Mouse (Mus musculus) lung, postnatal 0 days (tissue): ENCODE measurements at regions not wholly inside any gene's neighbourhood (a gene's known extent, or its start where the extent isn't known, plus 50 kb on each side); places are given as distances from the start of the nearest gene placed in this dataset.

Experiments
- ATAC-seq: fragments of 200-750 bp; cut with Nextera tagmentation; 2 replicates; pipeline ENCODE4 v1.8.0; 2017; ENCODE audit warnings: moderate library complexity
- DNase-seq: peaks from one replicate; pipeline ENCODE4 v3.0.0-alpha.2; 2016; ENCODE audit warnings: low spot score
- H3K27ac ChIP-seq: fragments of 300-500 bp; sonication (generic); 2 replicates; pipeline ENCODE4 v1.5.1; 2014; ENCODE audit warnings: antibody characterized with exemption, mild to moderate bottlenecking, low read length, mixed read lengths
- H3K27me3 ChIP-seq: fragments of 300-500 bp; sonication (generic); replicated peaks from 2 replicates; pipeline ENCODE4 v1.6.1; 2014; ENCODE audit warnings: low read length, mixed read lengths; ENCODE audit not compliant: insufficient read depth
- H3K36me3 ChIP-seq: fragments of 300-500 bp; sonication (generic); 2 replicates; pipeline ENCODE4 v1.6.1; 2014; ENCODE audit warnings: low read length, mixed read lengths; ENCODE audit not compliant: insufficient read depth
- H3K4me1 ChIP-seq: fragments of 300-500 bp; sonication (generic); 2 replicates; pipeline ENCODE4 v1.6.1; 2014; ENCODE audit warnings: antibody characterized with exemption, low read depth, low read length, mixed read lengths; ENCODE audit not compliant: insufficient read depth
- H3K4me2 ChIP-seq: fragments of 300-500 bp; sonication (generic); replicated peaks from 2 replicates; pipeline ENCODE4 v1.6.1; 2014; ENCODE audit warnings: low read depth, mild to moderate bottlenecking, low read length, moderate library complexity, mixed read lengths
- H3K4me3 ChIP-seq: fragments of 300-500 bp; sonication (generic); 2 replicates; pipeline ENCODE4 v1.5.1; 2014; ENCODE audit warnings: low read depth, low read length
- H3K9ac ChIP-seq: fragments of 300-500 bp; sonication (generic); replicated peaks from 2 replicates; pipeline ENCODE4 v1.6.1; 2014; ENCODE audit warnings: low read depth, mild to moderate bottlenecking
- H3K9me3 ChIP-seq: fragments of 300-500 bp; sonication (generic); 2 replicates; pipeline ENCODE4 v1.6.1; 2016; ENCODE audit warnings: low read length, mixed read lengths
- CTCF ChIP-seq: IDR thresholded peaks from 2 replicates; pipeline ENCODE4 v1.5.1; 2016; ENCODE audit warnings: antibody characterized with exemption, mild to moderate bottlenecking
- EP300 ChIP-seq: IDR thresholded peaks from 2 replicates; pipeline ENCODE4 v1.6.1; 2016; ENCODE audit warnings: antibody characterized with exemption, mild to moderate bottlenecking, control low read depth
- WGBS: fragments of 180-500 bp; shearing (Covaris S2); extraction: QIAGEN DNeasy Blood & Tissue Kit; methylation state at CpG from one replicate; pipeline ENCODE4 v1.1.7; 2014; 5-methylcytosine and 5-hydroxymethylcytosine counted together

- no peak overlapping the region for H3K4me2 ChIP-seq
- H3K4me3 ChIP-seq = no peak overlapping the region
- no peak overlapping the region for H3K9ac ChIP-seq
- ATAC-seq = no peak
- H3K27ac ChIP-seq = no peak overlapping the region
- H3K27me3 ChIP-seq = no peaks in the 10 kb centered on the region
- H3K9me3 ChIP-seq = no peaks in the 10 kb centered on the region
- TF ChIP-seq EP300 = no peak
- no peak for TF ChIP-seq CTCF
- H3K4me1 ChIP-seq = no peaks in the 10 kb centered on the region
- H3K36me3 ChIP-seq = no peaks in the 10 kb centered on the region
- WGBS = 30% methylated on average over 5 of the region's 5 CpGs
- DNase-seq = no peak
These were observed 126.3 kb upstream of the Lrig3 start for GRCm38 (mm10) chr10:125839621-125840141.

GRCm38 (mm10) chr10:125840388-125840787 is 125.6 kb upstream of the Lrig3 start:
- H3K9ac ChIP-seq = no peak overlapping the region
- no peaks in the 10 kb centered on the region for H3K27me3 ChIP-seq
- no peak overlapping the region for H3K27ac ChIP-seq
- no peaks in the 10 kb centered on the region for H3K9me3 ChIP-seq
- no peaks in the 10 kb centered on the region for H3K4me1 ChIP-seq
- no peaks in the 10 kb centered on the region for H3K36me3 ChIP-seq
- WGBS = 94% methylated on average over 1 of the region's 1 CpGs
- ATAC-seq = no peak
- TF ChIP-seq CTCF = no peak
- TF ChIP-seq EP300 = no peak
- no peak overlapping the region for H3K4me3 ChIP-seq
- no peak for DNase-seq
- H3K4me2 ChIP-seq = no peak overlapping the region

DNA sequence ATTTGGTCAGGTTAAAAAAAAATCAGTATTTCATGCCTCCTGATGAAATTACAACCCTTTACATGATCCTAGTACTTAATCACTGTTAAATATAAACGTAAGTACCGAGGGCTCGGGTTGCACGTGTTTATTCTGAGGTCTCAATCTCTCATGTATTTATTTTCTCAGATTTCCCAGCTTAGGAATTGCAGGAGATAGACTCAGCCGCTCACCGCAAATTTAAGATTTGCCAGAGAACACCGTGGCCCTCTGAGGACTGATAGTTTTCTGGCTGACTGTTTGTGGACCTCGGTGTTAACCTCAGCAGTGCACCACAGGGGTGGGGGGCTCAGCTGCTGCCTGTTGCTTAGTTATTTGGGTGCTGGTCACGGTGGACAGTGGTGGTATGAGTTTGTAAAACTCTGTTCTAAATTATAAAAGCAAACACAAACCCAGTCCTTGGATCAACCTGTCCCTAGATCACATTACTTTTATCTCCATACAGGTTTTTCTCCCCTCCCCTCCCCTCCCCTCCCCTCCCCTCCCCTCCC is 121.6 kb upstream of the Lrig3 start:
- no peak overlapping the region for H3K27ac ChIP-seq

GRCm38 (mm10) chr10:125845014-125845514 is 120.9 kb upstream of the Lrig3 start:
- H3K4me1 ChIP-seq = no peaks in the 10 kb centered on the region
- no peak overlapping the region for H3K4me2 ChIP-seq
- no peak for ATAC-seq
- H3K27me3 ChIP-seq = no peaks in the 10 kb centered on the region
- no peak overlapping the region for H3K4me3 ChIP-seq
- H3K9ac ChIP-seq = no peak overlapping the region
- no peaks in the 10 kb centered on the region for H3K36me3 ChIP-seq
- H3K9me3 ChIP-seq = no peaks in the 10 kb centered on the region
- H3K27ac ChIP-seq = no peak overlapping the region
- 8% methylated on average over 19 of the region's 19 CpGs for WGBS
- no peak for DNase-seq
- TF ChIP-seq CTCF = no peak

More for the DNA sequence above, 121.6 kb upstream of the Lrig3 start:
- 32% methylated on average over 9 of the region's 9 CpGs for WGBS
- no peak for TF ChIP-seq CTCF
- no peak for TF ChIP-seq EP300
- no peak for ATAC-seq
- no peaks in the 10 kb centered on the region for H3K36me3 ChIP-seq
- no peaks in the 10 kb centered on the region for H3K27me3 ChIP-seq
- no peak overlapping the region for H3K9ac ChIP-seq
- H3K4me2 ChIP-seq = no peak overlapping the region
- no peak overlapping the region for H3K4me3 ChIP-seq
- no peak for DNase-seq
- no peaks in the 10 kb centered on the region for H3K4me1 ChIP-seq
- no peaks in the 10 kb centered on the region for H3K9me3 ChIP-seq

GRCm38 (mm10) chr10:125850370-125850769 is 115.6 kb upstream of the Lrig3 start:
- TF ChIP-seq CTCF = no peak
- TF ChIP-seq EP300 = no peak
- no peak overlapping the region for H3K4me3 ChIP-seq
- no peak overlapping the region for H3K27ac ChIP-seq
- no peak overlapping the region for H3K9ac ChIP-seq
- no peaks in the 10 kb centered on the region for H3K27me3 ChIP-seq
- 0 out of 2 replicates have a peak overlapping the region, but pooled peaks have one; percentile 11 for H3K4me2 ChIP-seq
- peak; percentile 25 for DNase-seq
- no peaks in the 10 kb centered on the region for H3K9me3 ChIP-seq
- no peak for ATAC-seq
- no peaks in the 10 kb centered on the region for H3K36me3 ChIP-seq
- WGBS = 11% methylated on average over 9 of the region's 9 CpGs
- no peaks in the 10 kb centered on the region for H3K4me1 ChIP-seq

- H3K36me3 ChIP-seq = no peaks in the 10 kb centered on the region
- no peaks in the 10 kb centered on the region for H3K4me1 ChIP-seq
- no peak overlapping the region for H3K4me2 ChIP-seq
- TF ChIP-seq CTCF (no peak), EP300 (no peak)
- 48% methylated on average over 9 of the region's 9 CpGs for WGBS
- H3K9ac ChIP-seq = no peak overlapping the region
- no peak overlapping the region for H3K27ac ChIP-seq
- DNase-seq = peak; percentile 13
- H3K9me3 ChIP-seq = no peaks in the 10 kb centered on the region
- ATAC-seq = no peak
- H3K4me3 ChIP-seq = no peak overlapping the region
- no peaks in the 10 kb centered on the region for H3K27me3 ChIP-seq
These were observed 104.2 kb upstream of the Lrig3 start for GRCm38 (mm10) chr10:125861734-125862133.

DNA sequence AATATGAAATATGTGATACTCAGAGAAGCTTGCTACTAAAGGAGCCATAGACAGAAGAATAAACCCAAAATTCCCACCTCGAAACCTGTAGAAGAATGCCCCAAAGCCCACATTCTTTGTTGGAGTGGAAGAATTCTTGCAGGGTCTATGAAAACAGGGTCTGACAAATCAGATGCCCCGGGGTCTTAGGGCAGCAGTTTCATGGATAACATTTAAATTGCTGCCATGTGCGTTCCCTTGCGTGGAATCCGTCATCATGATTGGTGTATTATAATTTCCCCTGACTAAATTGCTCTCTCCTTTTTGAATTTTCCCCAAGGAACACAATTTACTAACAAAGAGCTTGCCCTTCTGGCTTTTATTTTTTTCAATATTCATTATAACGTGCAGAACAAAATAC is 99.6 kb upstream of the Lrig3 start:
- no peak overlapping the region for H3K27ac ChIP-seq
- no peak for TF ChIP-seq EP300
- TF ChIP-seq CTCF = no peak
- WGBS = 87% methylated on average over 6 of the region's 6 CpGs
- DNase-seq (no peak), ATAC-seq (no peak)
- H3K9me3 ChIP-seq = no peaks in the 10 kb centered on the region
- H3K27me3 ChIP-seq = no peaks in the 10 kb centered on the region
- H3K36me3 ChIP-seq = no peaks in the 10 kb centered on the region
- no peak overlapping the region for H3K4me3 ChIP-seq
- H3K4me1 ChIP-seq = no peaks in the 10 kb centered on the region
- H3K4me2 ChIP-seq = no peak overlapping the region
- no peak overlapping the region for H3K9ac ChIP-seq
